Mouse (Mus musculus) G1E (cell line): Measurements from ENCODE around the gene Ascc1.

ENCODE experiments used
- CTCF ChIP-seq: IDR thresholded peaks from 2 replicates; pipeline ENCODE4 v1.5.1; 2012; ENCODE audit warnings: low read depth, low read length, inconsistent platforms, mixed read lengths
- GATA1 ChIP-seq: IDR thresholded peaks from 2 replicates; pipeline ENCODE4 v1.6.1; 2012; ENCODE audit warnings: borderline replicate concordance, low read length, inconsistent platforms, mixed read lengths
- GATA2 ChIP-seq: IDR thresholded peaks from 2 replicates; pipeline ENCODE4 v1.6.1; 2012; ENCODE audit warnings: low read depth, low read length, inconsistent platforms, borderline replicate concordance
- TAL1 ChIP-seq: conservative IDR thresholded peaks from 2 replicates; pipeline ENCODE4 v1.6.1; 2012; ENCODE audit warnings: low read depth, low read length, inconsistent platforms, mixed read lengths

DNA sequence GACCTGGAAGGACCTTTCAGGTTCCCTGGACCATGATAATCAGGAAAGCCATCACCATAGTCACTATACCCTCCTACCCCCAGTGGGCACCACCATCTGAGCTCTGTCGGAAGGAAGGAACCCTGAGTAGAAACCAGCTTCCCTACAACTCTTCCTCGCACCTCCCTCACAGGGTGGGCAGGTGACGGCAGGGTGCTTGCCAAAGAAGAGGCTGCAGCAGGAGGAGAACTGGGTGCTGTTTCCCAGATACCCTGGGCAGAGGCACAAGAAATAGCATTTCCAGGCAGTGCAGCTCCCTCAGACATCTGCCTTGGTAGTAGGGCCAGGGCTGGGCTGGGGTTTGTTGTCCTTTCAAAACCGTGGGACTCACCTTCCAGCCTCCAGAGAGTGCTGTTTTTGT, 118.0 kb downstream of the Ascc1 start:
- no peak for TF ChIP-seq GATA1
- TF ChIP-seq CTCF: no peak
- TF ChIP-seq TAL1: no peak
- no peak for TF ChIP-seq GATA2
